In genomic region chr7:101363914-101364313, GRCm38 (mm10) we compare ENCODE assay signal across 28 mouse cellular contexts. TPM values are rescaled to one million over a fixed set of nuclear protein-coding genes. Genes with fewer than 3 reads are reported as not detected.
DNase-seq lines count a peak whose midpoint lies in the region; ATAC-seq and TF ChIP-seq lines count a peak whose summit lies in the region.
"Had no signal": no experiment of that assay in that cellular context is flagged by ENCODE, and none has a peak within 500 bp of the region (broad histone marks: within the 10 kb centered on the region; RNA-seq: fewer than 3 reads in every experiment).

No protein-coding gene starts in this region.

- no peak for TF ChIP-seq CTCF in spleen, adult 2 months (IDR thresholded peaks at IDR 0.05; ENCODE audit: extremely low read depth, insufficient read depth, insufficient read length, insufficient replicate concordance)
- TF ChIP-seq CTCF in bone marrow macrophage, adult 2 months (IDR thresholded peaks at IDR 0.05; ENCODE audit: low read depth, low read length), result no peak

- no peak for TF ChIP-seq POLR2A in spleen, adult 2 months (IDR thresholded peaks at IDR 0.05; ENCODE audit: low read depth, low read length)
- no peak for TF ChIP-seq POLR2A in bone marrow macrophage, adult 2 months (IDR thresholded peaks at IDR 0.05; ENCODE audit: borderline replicate concordance, low read depth, low read length)

- no peak overlapping the region for H3K4me3 ChIP-seq in liver, embryonic 16.5 days (ENCODE audit: low read depth, low read length)
- no peak overlapping the region for H3K4me3 ChIP-seq in liver, embryonic 12.5 days
- no peak overlapping the region for H3K4me3 ChIP-seq in spleen, adult 2 months (ENCODE audit: extremely low read depth, insufficient read depth, insufficient read length)
- H3K4me3 ChIP-seq in bone marrow macrophage, adult 2 months (ENCODE audit: insufficient read depth, low read length), result peak overlapping the region; percentile 60
- H3K4me3 ChIP-seq: forebrain, embryonic 10.5 days; forebrain, embryonic 13.5 days; heart, adult 2 months; heart, embryonic 10.5 days; heart, embryonic 13.5 days; hindbrain, embryonic 15.5 days had no signal

- DNase-seq in spleen, adult 2 months (ENCODE audit: low read depth in 1 of 2, low spot score in 2 of 2), result no peak
- no peak for DNase-seq in spleen, postnatal 10 days (ENCODE audit: low spot score in 2 of 2)
- DNase-seq in splenic B cell, adult 2 months (ENCODE audit: low read depth, low spot score), result peak; percentile 55
- DNase-seq in kidney, postnatal 14 days, result no peak
- DNase-seq in lung, postnatal 14 days, result no peak
- DNase-seq: adrenal gland, adult 8-10 months; adrenal gland, postnatal 36 days; cerebellum, adult 18-20 months; cerebellum, adult 9-10 months; gastrocnemius, postnatal 10 days; gastrocnemius, postnatal 36 days; heart, adult 2 months; heart, postnatal 14 days; heart, postnatal 4 days had no signal

- no peaks in the 10 kb centered on the region for H3K36me3 ChIP-seq in liver, embryonic 16.5 days (ENCODE audit: control insufficient read depth, insufficient read depth)
- H3K36me3 ChIP-seq in liver, embryonic 12.5 days, result 0 out of 2 replicates have a peak, but pooled peaks cover 4% of the 10 kb centered on the region
- H3K36me3 ChIP-seq in spleen, adult 2 months (ENCODE audit: control insufficient read depth, insufficient read depth, low read length), result no peaks in the 10 kb centered on the region
- peaks cover 2% of the 10 kb centered on the region; the same call in 1 of the 2 replicates for H3K36me3 ChIP-seq in splenic B cell, adult 2 months (ENCODE audit: control insufficient read depth, insufficient read depth, low read length, poor library complexity, severe bottlenecking)
- H3K36me3 ChIP-seq: forebrain, embryonic 10.5 days; heart, embryonic 10.5 days; heart, embryonic 13.5 days; hindbrain, embryonic 15.5 days had no signal

- no peaks in the 10 kb centered on the region for H3K27me3 ChIP-seq in liver, embryonic 16.5 days (ENCODE audit: control insufficient read depth, insufficient read depth, low read depth, low read length)
- no peaks in the 10 kb centered on the region for H3K27me3 ChIP-seq in liver, embryonic 12.5 days (replicated peaks)
- H3K27me3 ChIP-seq in spleen, adult 2 months (ENCODE audit: control insufficient read depth, insufficient read depth, low read length), result no peaks in the 10 kb centered on the region
- H3K27me3 ChIP-seq in splenic B cell, adult 2 months (ENCODE audit: control insufficient read depth, insufficient read depth, low read length, poor library complexity, severe bottlenecking), result no peaks in the 10 kb centered on the region
- H3K27me3 ChIP-seq: forebrain, embryonic 13.5 days; heart, embryonic 13.5 days; hindbrain, embryonic 15.5 days had no signal

- H3K4me2 ChIP-seq in liver, embryonic 16.5 days (ENCODE audit: low read depth, low read length), result no peak overlapping the region
- no peak overlapping the region for H3K4me2 ChIP-seq in liver, embryonic 12.5 days
- H3K4me2 ChIP-seq: forebrain, embryonic 13.5 days; heart, embryonic 13.5 days; hindbrain, embryonic 15.5 days had no signal

- peak overlapping the region; percentile 65; the same call in 1 of the 2 replicates for H3K27ac ChIP-seq in liver, embryonic 16.5 days (ENCODE audit: low read length)
- H3K27ac ChIP-seq in liver, embryonic 12.5 days, result no peak overlapping the region; the same call in 1 of the 2 replicates
- peak overlapping the region; percentile 80 for H3K27ac ChIP-seq in spleen, adult 2 months (ENCODE audit: insufficient read depth, low read length)
- peak overlapping the region; percentile 97 for H3K27ac ChIP-seq in bone marrow macrophage, adult 2 months (ENCODE audit: insufficient read depth, low read depth, low read length)
- H3K27ac ChIP-seq: forebrain, embryonic 10.5 days; forebrain, embryonic 13.5 days; heart, adult 2 months; heart, embryonic 13.5 days; hindbrain, embryonic 15.5 days had no signal

- H3K4me1 ChIP-seq in liver, embryonic 16.5 days (ENCODE audit: control insufficient read depth, low read depth, low read length), result peaks cover 14% of the 10 kb centered on the region
- peaks cover 34% of the 10 kb centered on the region for H3K4me1 ChIP-seq in liver, embryonic 12.5 days
- peaks cover 52% of the 10 kb centered on the region; the same call in 1 of the 2 replicates for H3K4me1 ChIP-seq in spleen, adult 2 months (ENCODE audit: control insufficient read depth, insufficient read depth, insufficient read length)
- H3K4me1 ChIP-seq in bone marrow macrophage, adult 2 months (ENCODE audit: control insufficient read depth, insufficient read depth, low read length), result peaks cover 66% of the 10 kb centered on the region
- H3K4me1 ChIP-seq: forebrain, embryonic 13.5 days; hindbrain, embryonic 15.5 days had no signal

- WGBS in liver, embryonic 16.5 days (ENCODE audit: insufficient replicate concordance), result 59% methylated on average over 5 of the region's 5 CpGs
- 73% methylated on average over 5 of the region's 5 CpGs for WGBS in liver, embryonic 12.5 days (ENCODE audit: insufficient replicate concordance)
- 30% methylated on average over 5 of the region's 5 CpGs for whole genome bisulfite sequencing in spleen, adult 2 months

- ATAC-seq in liver, embryonic 16.5 days (ENCODE audit: low read depth), result no peak
- ATAC-seq in liver, embryonic 12.5 days, result no peak
- ATAC-seq: activated CD4-positive, CD25-positive, alpha-beta regulatory T cell, adult 4 months; CD4-positive, CD25-positive, alpha-beta regulatory T cell, adult 4 months; forebrain, embryonic 13.5 days; forebrain, embryonic 16.5 days had no signal

- H3K9me3 ChIP-seq in liver, embryonic 16.5 days (replicated peaks; ENCODE audit: control insufficient read depth, low read length), result no peaks in the 10 kb centered on the region
- H3K9me3 ChIP-seq in liver, embryonic 12.5 days (replicated peaks), result no peaks in the 10 kb centered on the region
- H3K9me3 ChIP-seq: forebrain, embryonic 10.5 days; forebrain, embryonic 13.5 days; heart, embryonic 10.5 days; heart, embryonic 13.5 days; hindbrain, embryonic 15.5 days had no signal

- H3K9ac ChIP-seq in liver, embryonic 16.5 days (ENCODE audit: low read depth, low read length), result no peak overlapping the region
- H3K9ac ChIP-seq in liver, embryonic 12.5 days, result no peak overlapping the region
- H3K9ac ChIP-seq: forebrain, embryonic 13.5 days; heart, embryonic 13.5 days; hindbrain, embryonic 15.5 days had no signal

RNA-seq across cellular contexts. Expression of gene Arap1, which starts 16.0 kb away (rescaled TPM):
- 17.3 and 22.5 TPM in 2 replicates for polyA plus RNA-seq in liver, embryonic 16.5 days (2015; fragmentation: Nextera tagmentation; extraction: Ambion mirVana)
- 20.5 and 24.6 TPM in 2 replicates for polyA plus RNA-seq in liver, embryonic 12.5 days (2016; fragmentation: Nextera tagmentation; extraction: Ambion mirVana)
- 227 and 248 TPM in 2 replicates for polyA plus RNA-seq in spleen, adult 2 months (2012; rRNA removed)
- polyA plus RNA-seq in bone marrow macrophage, adult 2 months (2012; ENCODE audit: insufficient read depth, insufficient read length, missing spikeins), result 326 and 363 TPM in 2 replicates

RNA-seq across cellular contexts. Expression of gene Gm45837, which starts 46.8 kb away (rescaled TPM):
- polyA plus RNA-seq in liver, embryonic 16.5 days (2015; fragmentation: Nextera tagmentation; extraction: Ambion mirVana), result 4.0 TPM in 1 of 2 replicates, not detected in the other
- not detected in 2 replicates for polyA plus RNA-seq in liver, embryonic 12.5 days (2016; fragmentation: Nextera tagmentation; extraction: Ambion mirVana)
- 1.1 TPM in 1 of 2 replicates, not detected in the other for polyA plus RNA-seq in spleen, adult 2 months (2012; rRNA removed)
- 8.7 and 11.2 TPM in 2 replicates for polyA plus RNA-seq in bone marrow macrophage, adult 2 months (2012; ENCODE audit: insufficient read depth, insufficient read length, missing spikeins)
- polyA plus RNA-seq: C2C12; embryonic facial prominence, embryonic 14.5 days; forebrain, embryonic 10.5 days; forebrain, embryonic 13.5 days; forebrain, embryonic 16.5 days; heart, adult 2 months; heart, embryonic 10.5 days; heart, embryonic 13.5 days; hindbrain, embryonic 11.5 days; hindbrain, embryonic 15.5 days had no signal

RNA-seq across cellular contexts. Expression of gene Stard10, which starts 47.0 kb away (rescaled TPM):
- polyA plus RNA-seq in liver, embryonic 16.5 days (2015; fragmentation: Nextera tagmentation; extraction: Ambion mirVana), result 128 and 142 TPM in 2 replicates
- polyA plus RNA-seq in liver, embryonic 12.5 days (2016; fragmentation: Nextera tagmentation; extraction: Ambion mirVana), result 76.9 and 79.5 TPM in 2 replicates
- polyA plus RNA-seq in spleen, adult 2 months (2012; rRNA removed), result 29.3 and 42.0 TPM in 2 replicates
- 3.3 and 8.0 TPM in 2 replicates for polyA plus RNA-seq in bone marrow macrophage, adult 2 months (2012; ENCODE audit: insufficient read depth, insufficient read length, missing spikeins)

RNA-seq across cellular contexts. Expression of gene Pde2a, which starts 57.6 kb away (rescaled TPM):
- 14.3 and 14.6 TPM in 2 replicates for polyA plus RNA-seq in liver, embryonic 16.5 days (2015; fragmentation: Nextera tagmentation; extraction: Ambion mirVana)
- 11.9 and 12.0 TPM in 2 replicates for polyA plus RNA-seq in liver, embryonic 12.5 days (2016; fragmentation: Nextera tagmentation; extraction: Ambion mirVana)
- polyA plus RNA-seq in spleen, adult 2 months (2012; rRNA removed), result 42.6 and 48.4 TPM in 2 replicates
- polyA plus RNA-seq in bone marrow macrophage, adult 2 months (2012; ENCODE audit: insufficient read depth, insufficient read length, missing spikeins), result 2.6 and 3.5 TPM in 2 replicates
